Mouse (Mus musculus) mature B cell (primary cell): Measurements from ENCODE around the gene Rps2.

Experiments used
- in situ Hi-C: fragments of 300-500 bp; cut with MboI; formaldehyde crosslinking; loops from 2 replicates; pipeline ENCODE4 v1.14.3; 2019

Rps2 gene

DNA sequence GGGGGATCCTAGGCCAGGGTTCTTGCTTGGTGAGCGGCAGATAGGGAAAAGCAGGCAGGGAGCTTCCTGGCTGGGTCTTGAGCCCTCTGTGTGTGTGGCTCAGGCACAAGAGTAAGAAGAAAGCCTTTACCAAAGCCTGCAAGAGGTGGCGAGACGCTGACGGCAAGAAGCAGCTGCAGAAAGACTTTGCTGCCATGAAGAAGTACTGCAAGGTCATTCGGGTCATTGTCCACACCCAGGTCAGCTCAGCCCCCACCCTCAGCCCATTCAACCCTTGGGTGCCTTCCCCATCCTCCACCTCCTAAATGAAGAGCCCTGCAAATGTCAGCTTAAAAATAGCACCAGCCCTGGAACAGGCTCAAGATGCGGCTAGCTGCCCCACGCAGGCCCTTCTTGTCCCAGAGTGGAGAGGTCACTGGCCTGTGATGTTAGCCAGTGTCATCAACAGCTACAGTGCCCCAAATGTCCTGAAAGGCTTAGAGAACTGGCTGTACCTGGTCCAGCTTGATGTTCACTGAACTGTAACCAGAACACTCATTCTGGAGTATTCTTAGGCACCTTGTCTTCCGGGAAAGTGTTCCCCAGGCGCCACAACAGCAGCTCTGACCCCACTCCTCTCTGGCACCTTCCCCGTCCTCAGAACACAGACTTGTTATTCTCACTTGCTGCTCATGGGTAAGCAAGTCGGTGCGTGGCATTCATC, 14.5 kb downstream of the Rps2 start:
- in situ Hi-C loops = no loop called here

DNA sequence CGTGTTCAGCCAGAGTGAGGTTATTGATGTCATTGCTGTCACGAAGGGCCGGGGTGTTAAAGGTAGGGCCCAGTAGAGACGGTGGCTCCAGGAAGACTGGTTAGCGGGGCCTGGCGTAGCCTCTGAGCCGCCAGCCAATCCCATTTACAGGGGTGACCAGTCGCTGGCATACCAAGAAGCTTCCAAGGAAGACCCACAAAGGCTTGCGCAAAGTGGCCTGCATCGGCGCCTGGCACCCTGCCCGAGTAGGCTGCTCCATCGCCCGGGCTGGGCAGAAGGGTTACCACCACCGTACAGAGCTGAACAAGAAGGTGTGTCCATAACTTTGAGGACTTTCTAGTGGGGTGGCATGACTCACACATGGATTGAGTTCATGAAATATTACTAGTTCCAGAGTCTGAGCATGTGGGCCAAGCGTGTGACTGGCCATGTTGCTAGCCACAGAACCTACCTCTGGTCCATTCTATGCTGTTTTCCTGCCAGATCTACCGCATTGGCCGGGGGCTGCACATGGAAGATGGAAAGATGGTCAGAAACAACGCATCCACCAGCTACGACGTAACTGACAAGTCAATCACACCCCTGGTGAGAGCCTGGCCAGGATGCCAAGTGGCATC, 15.6 kb downstream of the Rps2 start:
- in situ Hi-C loops = no loop called here

DNA sequence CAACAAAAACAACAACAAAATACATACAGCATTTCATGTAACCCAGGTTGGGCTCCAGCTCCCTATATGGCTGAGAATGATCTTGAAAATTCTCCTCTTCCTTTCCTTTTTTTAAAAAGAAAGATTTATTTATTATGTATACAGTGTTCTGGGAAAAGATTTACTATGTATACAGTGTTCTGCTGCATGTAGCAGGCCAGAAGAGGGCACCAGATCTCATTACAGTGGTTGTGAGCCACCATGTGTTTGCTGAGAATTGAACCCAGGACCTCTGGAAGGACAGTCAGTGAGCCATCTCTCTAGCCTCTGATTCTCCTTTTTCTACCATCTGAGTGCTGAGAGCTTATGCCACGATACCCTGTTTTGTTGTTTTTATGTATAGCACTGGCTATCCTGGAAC, 16.6 kb downstream of the Rps2 start:
- in situ Hi-C loops = no loop called here

GRCm38 (mm10) chr17:24735446-24735845, 17.5 kb downstream of the Rps2 start:
- in situ Hi-C loops = no loop called here

GRCm38 (mm10) chr17:24736330-24737051, 18.6 kb downstream of the Rps2 start, which contains the start of gene Msrb1:
Msrb1 (plus strand) TSS chr17:24736642.
- in situ Hi-C loops = no loop called here

GRCm38 (mm10) chr17:24737135-24737810, 19.4 kb downstream of the Rps2 start:
- in situ Hi-C loops = no loop called here

GRCm38 (mm10) chr17:24738238-24738637, 20.3 kb downstream of the Rps2 start:
- in situ Hi-C loops = no loop called here

DNA sequence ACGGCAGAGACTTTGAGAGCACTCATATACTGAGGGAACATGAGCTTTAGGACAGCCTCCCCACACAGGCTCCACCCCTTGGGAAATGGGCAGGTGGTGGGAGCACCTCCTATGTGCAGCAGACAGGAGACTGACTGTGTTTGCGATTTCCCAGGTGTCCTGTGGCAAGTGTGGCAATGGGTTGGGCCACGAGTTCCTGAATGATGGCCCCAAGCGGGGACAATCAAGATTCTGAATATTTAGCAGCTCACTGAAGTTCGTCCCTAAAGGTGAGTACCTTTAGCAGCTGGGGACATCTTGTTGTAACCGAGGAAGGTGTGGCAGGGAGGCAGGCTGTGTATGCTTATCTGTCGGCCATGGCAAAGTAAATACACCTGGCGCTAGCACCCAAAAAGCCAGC, 22.0 kb downstream of the Rps2 start:
- in situ Hi-C loops = no loop called here

- in situ Hi-C loops = no loop called here
Measured at GRCm38 (mm10) chr17:24742307-24742706, 24.4 kb downstream of the Rps2 start.

DNA sequence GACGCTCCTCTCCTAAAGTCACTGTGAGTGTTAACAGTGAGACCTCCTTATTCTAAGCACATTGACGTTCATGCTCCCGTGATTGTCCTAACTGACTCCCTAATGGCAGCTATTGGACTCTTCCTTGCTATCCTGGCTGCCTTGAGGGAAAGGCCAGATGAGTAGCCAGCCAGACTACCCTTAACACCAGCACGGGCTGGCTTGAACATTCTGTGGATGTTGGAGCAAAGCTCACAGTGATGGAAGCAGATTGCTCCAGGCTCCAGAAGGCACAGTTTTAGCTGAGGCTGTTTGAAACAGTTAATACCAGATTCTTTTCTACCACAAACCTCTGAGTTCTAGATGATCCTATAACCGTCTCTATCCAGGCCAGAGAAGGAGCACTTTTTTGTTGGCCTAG, 26.0 kb downstream of the Rps2 start:
- in situ Hi-C loops = no loop called here

GRCm38 (mm10) chr17:24744381-24744780, 26.5 kb downstream of the Rps2 start:
- in situ Hi-C loops = no loop called here

DNA sequence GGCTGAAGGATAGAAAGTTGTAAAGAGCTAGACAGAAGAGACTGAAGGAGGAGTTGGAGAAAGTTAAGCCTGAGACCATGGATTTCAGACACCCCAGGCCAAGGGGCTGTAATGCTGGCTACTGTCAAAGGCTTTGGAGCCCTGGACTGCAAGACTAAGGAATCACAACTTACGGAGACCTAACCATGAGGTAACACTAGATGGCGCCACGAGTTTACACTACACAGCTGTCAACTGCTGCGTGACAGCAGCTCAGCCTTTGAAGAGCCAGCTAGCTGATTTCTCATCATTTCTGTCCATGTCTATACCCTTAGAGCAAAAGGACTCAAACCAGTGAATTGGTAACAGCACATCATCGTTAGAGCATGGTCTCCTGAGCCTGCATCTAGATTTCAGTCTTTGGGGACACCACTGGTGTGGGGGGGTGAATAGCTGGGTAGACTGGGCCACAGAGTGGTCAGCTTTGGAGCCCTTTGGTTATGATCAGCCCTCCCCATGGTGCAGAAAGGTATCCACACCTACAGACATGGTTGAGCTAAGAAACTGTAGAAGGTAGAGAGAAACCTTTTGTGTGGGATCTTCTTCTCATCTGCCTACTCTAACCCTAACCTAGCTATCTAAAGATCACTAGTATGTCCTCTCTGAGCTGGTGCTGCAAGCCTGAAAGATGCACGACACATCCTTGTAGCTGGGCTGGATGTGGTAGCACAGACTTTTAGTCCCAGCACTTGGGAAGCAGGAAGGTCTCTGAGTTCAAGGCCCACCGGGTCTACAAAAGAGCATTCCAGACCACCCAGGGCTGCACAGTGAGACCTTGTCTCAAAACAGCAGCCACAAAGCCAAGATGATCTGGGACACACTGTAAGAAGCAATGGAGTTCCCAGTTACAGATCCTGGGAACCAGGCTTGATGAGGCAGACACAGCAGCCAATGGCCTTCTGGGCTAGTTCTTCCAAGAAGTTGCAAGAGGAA, 27.9 kb downstream of the Rps2 start:
- in situ Hi-C loops = no loop called here

- in situ Hi-C loops = no loop called here
Measured at GRCm38 (mm10) chr17:24746986-24747385, 29.1 kb downstream of the Rps2 start.

- in situ Hi-C loops = no loop called here
Measured at GRCm38 (mm10) chr17:24751528-24751927, 33.6 kb downstream of the Rps2 start.

GRCm38 (mm10) chr17:24752415-24753394, 34.8 kb downstream of the Rps2 start, which contains the start of gene Hs3st6:
Hs3st6 (plus strand) TSS chr17:24752988.
- in situ Hi-C loops = no loop called here

GRCm38 (mm10) chr17:24757394-24757793, 39.5 kb downstream of the Rps2 start:
- in situ Hi-C loops = no loop called here

DNA sequence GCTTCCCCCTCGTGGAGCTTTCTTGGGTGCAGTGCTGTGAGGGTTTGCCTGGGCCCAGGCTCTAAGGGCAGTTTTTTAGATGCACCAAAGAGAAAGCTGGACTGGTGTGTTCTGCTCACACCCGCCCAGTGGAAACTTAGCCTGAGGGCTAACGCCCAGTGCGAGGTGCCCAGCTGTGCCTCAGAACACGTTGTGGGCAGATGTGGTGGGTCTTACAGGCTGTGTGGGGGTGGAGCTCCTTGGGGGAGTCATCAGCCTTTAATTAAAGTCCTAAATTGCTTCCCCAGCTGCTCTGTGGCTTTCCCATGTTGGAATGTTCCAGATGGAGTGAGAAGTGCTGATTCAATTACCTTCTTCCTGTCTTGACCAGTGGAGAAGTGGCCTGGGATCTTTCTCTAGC, 43.2 kb downstream of the Rps2 start:
- in situ Hi-C loops = no loop called here

DNA sequence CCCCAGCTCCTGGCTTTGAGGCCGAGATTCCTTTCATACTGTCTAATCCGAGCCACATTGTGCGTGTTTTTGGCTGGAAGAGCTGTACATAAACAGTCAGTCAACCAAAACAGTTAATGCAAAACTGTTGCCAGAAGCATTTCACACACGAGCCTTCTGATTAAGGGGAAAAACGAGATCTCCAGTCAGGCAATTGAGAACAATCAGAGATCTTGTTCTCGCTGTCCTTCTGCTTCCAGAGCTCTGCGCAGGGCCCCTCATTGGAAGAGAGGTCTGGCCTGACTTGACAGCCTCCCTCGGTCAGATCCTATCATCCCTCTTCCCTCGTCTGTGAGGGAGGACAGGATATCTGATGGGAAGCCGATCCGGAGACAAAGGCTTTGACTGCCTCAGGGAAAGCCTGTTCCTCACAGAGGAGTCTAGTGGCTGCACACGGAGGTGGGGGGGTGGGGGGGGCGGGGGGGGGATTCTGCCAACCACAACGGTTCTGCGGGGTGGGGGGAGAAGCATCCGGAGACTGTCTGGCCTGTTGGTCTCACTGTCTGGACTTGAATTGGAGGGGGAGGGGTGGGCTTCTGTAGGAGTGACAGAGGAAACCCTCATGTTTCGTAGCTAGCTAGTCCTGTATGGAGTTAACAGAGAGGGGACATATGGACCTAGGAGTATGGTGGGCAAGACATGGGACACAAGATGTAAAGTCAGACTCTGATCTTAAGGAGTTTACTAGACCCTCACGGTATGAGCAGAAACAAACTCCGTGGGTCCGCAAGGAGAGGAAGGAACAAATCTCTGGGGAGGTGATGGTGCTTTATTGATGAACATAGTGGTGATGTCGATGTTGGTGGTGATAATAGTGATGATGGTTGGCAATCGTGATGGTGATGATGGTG, 47.3 kb downstream of the Rps2 start:
- in situ Hi-C loops = no loop called here
